26 mouse cellular contexts compared by ENCODE assay signal in genomic region chr5:28775648-28776359, GRCm38 (mm10).
DNase-seq lines count a peak whose midpoint lies in the region; ATAC-seq and TF ChIP-seq lines count a peak whose summit lies in the region.
"Had no signal": no experiment of that assay in that cellular context is flagged by ENCODE, and none has a peak within 500 bp of the region (broad histone marks: within the 10 kb centered on the region; RNA-seq: fewer than 3 reads in every experiment).

No protein-coding gene starts in this region.

- H3K27ac ChIP-seq in forebrain, postnatal 0 days (ENCODE audit: low read depth, low read length): no peak overlapping the region
- H3K27ac ChIP-seq in forebrain, embryonic 13.5 days: no peak overlapping the region
- H3K27ac ChIP-seq in midbrain, embryonic 16.5 days (ENCODE audit: low read length): no peak overlapping the region
- H3K27ac ChIP-seq: forebrain, embryonic 15.5 days; heart, embryonic 13.5 days; liver, embryonic 14.5 days; macrophage; stomach, embryonic 15.5 days had no signal

- H3K4me2 ChIP-seq in forebrain, postnatal 0 days (ENCODE audit: low read depth): no peak overlapping the region
- H3K4me2 ChIP-seq in forebrain, embryonic 13.5 days: no peak overlapping the region
- no peak overlapping the region for H3K4me2 ChIP-seq in midbrain, embryonic 16.5 days (ENCODE audit: low read length)
- H3K4me2 ChIP-seq: forebrain, embryonic 15.5 days; heart, embryonic 13.5 days; stomach, embryonic 15.5 days had no signal

- H3K4me1 ChIP-seq in forebrain, postnatal 0 days (ENCODE audit: insufficient read depth): no peaks in the 10 kb centered on the region
- H3K4me1 ChIP-seq in forebrain, embryonic 13.5 days: no peaks in the 10 kb centered on the region
- no peaks in the 10 kb centered on the region for H3K4me1 ChIP-seq in midbrain, embryonic 16.5 days (ENCODE audit: control insufficient read depth, insufficient read depth, low read length)
- H3K4me1 ChIP-seq: forebrain, embryonic 15.5 days; heart, embryonic 13.5 days; stomach, embryonic 15.5 days had no signal

- TF ChIP-seq CTCF in forebrain, postnatal 0 days (IDR thresholded peaks at IDR 0.05; ENCODE audit: low read depth): no peak

- H3K36me3 ChIP-seq in forebrain, postnatal 0 days (ENCODE audit: insufficient read depth): no peaks in the 10 kb centered on the region
- H3K36me3 ChIP-seq in forebrain, embryonic 13.5 days (ENCODE audit: poor library complexity, severe bottlenecking): no peaks in the 10 kb centered on the region
- no peaks in the 10 kb centered on the region for H3K36me3 ChIP-seq in midbrain, embryonic 16.5 days (ENCODE audit: control insufficient read depth, insufficient read depth, low read length)
- H3K36me3 ChIP-seq: forebrain, embryonic 15.5 days; heart, embryonic 13.5 days; stomach, embryonic 15.5 days had no signal

- WGBS in forebrain, postnatal 0 days: 95% methylated on average over 2 of the region's 2 CpGs
- 86% methylated on average over 2 of the region's 2 CpGs for WGBS in forebrain, embryonic 13.5 days
- WGBS in midbrain, embryonic 16.5 days: 64% methylated on average over 2 of the region's 2 CpGs

- H3K27me3 ChIP-seq in forebrain, postnatal 0 days (ENCODE audit: insufficient read depth, low read length): no peaks in the 10 kb centered on the region
- H3K27me3 ChIP-seq in forebrain, embryonic 13.5 days: no peaks in the 10 kb centered on the region
- H3K27me3 ChIP-seq in midbrain, embryonic 16.5 days (ENCODE audit: control insufficient read depth, insufficient read depth, low read depth, low read length): no peaks in the 10 kb centered on the region
- H3K27me3 ChIP-seq: CH12.LX; forebrain, embryonic 15.5 days; heart, embryonic 13.5 days; stomach, embryonic 15.5 days had no signal

- peak; percentile 38; the same call in 1 of the 2 replicates for ATAC-seq in forebrain, postnatal 0 days
- no peak for ATAC-seq in forebrain, embryonic 13.5 days
- ATAC-seq in midbrain, embryonic 16.5 days: peak; percentile 73
- ATAC-seq: forebrain, embryonic 15.5 days; intestine, embryonic 16.5 days had no signal

- no peak overlapping the region for H3K4me3 ChIP-seq in forebrain, postnatal 0 days (ENCODE audit: low read depth, low read length)
- no peak overlapping the region for H3K4me3 ChIP-seq in forebrain, embryonic 13.5 days
- no peak overlapping the region for H3K4me3 ChIP-seq in midbrain, embryonic 16.5 days (ENCODE audit: low read depth, low read length)
- H3K4me3 ChIP-seq: erythroblast, embryonic 14.5 days; forebrain, embryonic 15.5 days; heart, embryonic 13.5 days; stomach, embryonic 15.5 days had no signal

- no peak overlapping the region for H3K9ac ChIP-seq in forebrain, postnatal 0 days
- no peak overlapping the region for H3K9ac ChIP-seq in forebrain, embryonic 13.5 days
- H3K9ac ChIP-seq in midbrain, embryonic 16.5 days (ENCODE audit: low read depth, low read length): no peak overlapping the region
- H3K9ac ChIP-seq: forebrain, embryonic 15.5 days; heart, embryonic 13.5 days; liver, embryonic 14.5 days; stomach, embryonic 15.5 days had no signal

- no peaks in the 10 kb centered on the region for H3K9me3 ChIP-seq in forebrain, postnatal 0 days (ENCODE audit: low read length)
- no peaks in the 10 kb centered on the region for H3K9me3 ChIP-seq in forebrain, embryonic 13.5 days (replicated peaks)
- no peaks in the 10 kb centered on the region for H3K9me3 ChIP-seq in midbrain, embryonic 16.5 days (replicated peaks; ENCODE audit: control insufficient read depth, low read length, poor library complexity, severe bottlenecking)
- H3K9me3 ChIP-seq: forebrain, embryonic 15.5 days; heart, embryonic 13.5 days; stomach, embryonic 15.5 days had no signal

- DNase-seq in adrenal gland, adult (ENCODE audit: inconsistent age in 2 of 2, low spot score in 1 of 2): peak; percentile 13 to 44
- no peak for DNase-seq in adrenal gland, adult 18-20 months (ENCODE audit: low spot score in 2 of 2)
- no peak for DNase-seq in forebrain, postnatal 0 days
- DNase-seq in R1 (ENCODE audit: low read depth, low spot score): peak; percentile 6
- DNase-seq in Muller cell, postnatal 12 days (ENCODE audit: inconsistent ontology term): no peak
- DNase-seq: cerebellum, adult 2 months; cerebellum, postnatal 14 days; heart, postnatal 10 days; kidney, adult 9 months; kidney, postnatal 10 days; layer of hippocampus, adult 9-11 months; liver; lung, adult 2 months; lung, postnatal 10 days; right cerebral cortex, postnatal 25 days; thymus, postnatal 14 days had no signal

Comparison
In these comparisons a context has a peak if more than half of its experiments do, and no peak if none do; other contexts are left out.
1. DNase-seq: peak in adrenal gland, adult (2 of 2) and R1 (single experiment); none in adrenal gland, adult 18-20 months (0 of 2), forebrain, postnatal 0 days (single experiment) and Muller cell, postnatal 12 days (single experiment).